8 mouse cellular contexts compared by ENCODE assay signal in the genomic region with DNA sequence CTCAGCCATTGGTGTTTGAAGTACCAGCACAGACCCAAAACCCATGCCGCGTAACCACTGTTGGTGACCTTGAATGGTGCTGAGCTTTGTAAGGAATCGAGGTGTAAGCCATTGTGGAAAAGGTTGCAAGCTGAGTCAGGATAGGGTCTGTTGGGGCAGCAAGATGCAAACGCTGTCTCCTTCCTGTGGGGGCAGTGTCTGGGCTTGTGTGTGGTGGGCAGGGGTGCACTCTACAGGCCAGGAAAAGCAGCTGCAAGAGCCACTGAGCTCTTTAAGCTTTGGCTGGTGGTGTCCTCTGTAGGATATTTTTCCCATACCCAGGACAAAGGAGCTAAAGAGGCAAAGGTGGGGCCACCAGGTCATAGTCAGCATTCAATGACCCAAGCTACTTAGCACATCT. TPM values are rescaled to one million over a fixed set of nuclear protein-coding genes. Genes with fewer than 3 reads are reported as not detected.
A peak's percentile ranks its signal among the peaks of the same experiment; 100 is the strongest.
DNase-seq lines count a peak whose midpoint lies in the region; ATAC-seq and TF ChIP-seq lines count a peak whose summit lies in the region.

No protein-coding gene starts in this region.

- no peaks in the 10 kb centered on the region for H3K27me3 ChIP-seq in limb, embryonic 11.5 days (ENCODE audit: control insufficient read depth, insufficient read depth, low read length)
- no peaks in the 10 kb centered on the region for H3K27me3 ChIP-seq in limb, embryonic 10.5 days (ENCODE audit: low read depth, poor library complexity, severe bottlenecking)
- H3K27me3 ChIP-seq in lung, postnatal 0 days (replicated peaks; ENCODE audit: insufficient read depth, low read length), result no peaks in the 10 kb centered on the region
- H3K27me3 ChIP-seq in stomach, embryonic 15.5 days (replicated peaks), result no peaks in the 10 kb centered on the region

- TF ChIP-seq CTCF in lung, postnatal 0 days (IDR thresholded peaks at IDR 0.05), result peak; percentile 100

- H3K4me1 ChIP-seq in limb, embryonic 11.5 days (ENCODE audit: control insufficient read depth, insufficient read depth, low read length), result no peaks in the 10 kb centered on the region
- H3K4me1 ChIP-seq in limb, embryonic 10.5 days, result no peaks in the 10 kb centered on the region
- H3K4me1 ChIP-seq in lung, postnatal 0 days (ENCODE audit: insufficient read depth, low read depth, low read length), result peaks cover 3% of the 10 kb centered on the region; the same call in 1 of the 2 replicates
- no peaks in the 10 kb centered on the region for H3K4me1 ChIP-seq in stomach, embryonic 15.5 days

- H3K27ac ChIP-seq in limb, embryonic 11.5 days (replicated peaks; ENCODE audit: low read depth, low read length), result no peak overlapping the region
- H3K27ac ChIP-seq in limb, embryonic 10.5 days, result no peak overlapping the region
- H3K27ac ChIP-seq in lung, postnatal 0 days (ENCODE audit: low read length), result peak overlapping the region; percentile 72
- no peak overlapping the region for H3K27ac ChIP-seq in stomach, embryonic 15.5 days

- H3K9ac ChIP-seq in limb, embryonic 11.5 days (ENCODE audit: low read length), result no peak overlapping the region
- no peak overlapping the region for H3K9ac ChIP-seq in lung, postnatal 0 days (replicated peaks; ENCODE audit: low read depth)
- no peak overlapping the region for H3K9ac ChIP-seq in stomach, embryonic 15.5 days

- DNase-seq in limb, embryonic 11.5 days (ENCODE audit: low spot score), result peak; percentile 63
- DNase-seq in limb, embryonic 10.5 days (ENCODE audit: low spot score), result no peak
- DNase-seq in adipocyte (ENCODE audit: low spot score), result peak; percentile 61
- DNase-seq in lung, postnatal 0 days (ENCODE audit: low spot score), result peak; percentile 88
- no peak for DNase-seq in gastrocnemius, adult 18-20 months (ENCODE audit: low spot score)
- no peak for DNase-seq in frontal cortex, adult 2 months (ENCODE audit: extremely low spot score in 1 of 2, low spot score in 1 of 2)

- WGBS in limb, embryonic 11.5 days, result 47% methylated on average over 4 of the region's 4 CpGs
- 52% methylated on average over 4 of the region's 4 CpGs for WGBS in limb, embryonic 10.5 days
- WGBS in lung, postnatal 0 days, result 41% methylated on average over 4 of the region's 4 CpGs
- WGBS in stomach, embryonic 15.5 days, result 52% methylated on average over 4 of the region's 4 CpGs

- no peak overlapping the region for H3K4me2 ChIP-seq in limb, embryonic 11.5 days (ENCODE audit: low read depth, severe bottlenecking)
- H3K4me2 ChIP-seq in lung, postnatal 0 days (replicated peaks; ENCODE audit: low read depth, low read length), result no peak overlapping the region
- H3K4me2 ChIP-seq in stomach, embryonic 15.5 days, result no peak overlapping the region

- TF ChIP-seq EP300 in lung, postnatal 0 days (IDR thresholded peaks at IDR 0.05), result no peak; the same call in 1 of the 2 replicates

- H3K4me3 ChIP-seq in limb, embryonic 11.5 days (ENCODE audit: low read depth, low read length), result no peak overlapping the region
- H3K4me3 ChIP-seq in limb, embryonic 10.5 days, result no peak overlapping the region
- H3K4me3 ChIP-seq in lung, postnatal 0 days (ENCODE audit: low read depth, low read length), result no peak overlapping the region
- no peak overlapping the region for H3K4me3 ChIP-seq in stomach, embryonic 15.5 days (replicated peaks)

- no peak for ATAC-seq in limb, embryonic 11.5 days (ENCODE audit: insufficient number of reproducible peaks, low FRiP score, low TSS enrichment, low read depth)
- ATAC-seq in granulocyte monocyte progenitor cell, adult 5-6 weeks (replicated peaks; ENCODE audit: poor library complexity, severe bottlenecking), result peak; percentile 66
- peak; percentile 83 for ATAC-seq in lung, postnatal 0 days
- ATAC-seq in stomach, embryonic 15.5 days (ENCODE audit: insufficient read depth, low FRiP score, low read depth), result 0 out of 2 replicates have a peak, but pooled peaks have one; percentile 54

- no peaks in the 10 kb centered on the region for H3K9me3 ChIP-seq in limb, embryonic 11.5 days (ENCODE audit: control insufficient read depth, low read length)
- no peaks in the 10 kb centered on the region for H3K9me3 ChIP-seq in limb, embryonic 10.5 days (replicated peaks)
- no peaks in the 10 kb centered on the region for H3K9me3 ChIP-seq in lung, postnatal 0 days (ENCODE audit: low read length)
- H3K9me3 ChIP-seq in stomach, embryonic 15.5 days, result no peaks in the 10 kb centered on the region

- no peaks in the 10 kb centered on the region for H3K36me3 ChIP-seq in limb, embryonic 11.5 days (ENCODE audit: control insufficient read depth, insufficient read depth, low read length)
- H3K36me3 ChIP-seq in limb, embryonic 10.5 days, result peaks cover 53% of the 10 kb centered on the region
- H3K36me3 ChIP-seq in lung, postnatal 0 days (ENCODE audit: insufficient read depth, low read length), result peaks cover 5% of the 10 kb centered on the region; the same call in 1 of the 2 replicates
- H3K36me3 ChIP-seq in stomach, embryonic 15.5 days, result peaks cover 24% of the 10 kb centered on the region

RNA-seq across cellular contexts. Expression of a gene that starts 32.0 kb away (rescaled TPM):
- polyA plus RNA-seq in limb, embryonic 11.5 days (2014; fragmentation: Nextera tagmentation; extraction: Ambion mirVana), result 0.43 and 1.1 TPM in 2 replicates
- polyA plus RNA-seq in limb, embryonic 10.5 days (2016; fragmentation: Nextera tagmentation; extraction: Ambion mirVana), result 0.97 and 1.1 TPM in 2 replicates
- total RNA-seq in granulocyte monocyte progenitor cell, adult 5-6 weeks (2014; fragmentation: Nextera tagmentation), result 0.60 TPM in 1 of 2 replicates, not detected in the other
- 2.1 and 2.4 TPM in 2 replicates for total RNA-seq in granulocyte monocyte progenitor cell, adult 5-6 weeks (2017)
- 6.0 and 7.1 TPM in 2 replicates for polyA plus RNA-seq in lung, postnatal 0 days (2015; fragmentation: Nextera tagmentation; extraction: Ambion mirVana)
- polyA plus RNA-seq in stomach, embryonic 15.5 days (2015; fragmentation: Nextera tagmentation; extraction: Ambion mirVana), result 2.2 and 2.8 TPM in 2 replicates
- total RNA-seq in gastrocnemius, adult 18-20 months (2021), result not detected
- polyA plus RNA-seq in frontal cortex, adult 2 months (2012; rRNA removed), result 0.55 and 1.0 TPM in 2 replicates

Comparison
In these comparisons a context has a peak if more than half of its experiments do, and no peak if none do; other contexts are left out.
1. DNase-seq: peak in limb, embryonic 11.5 days (single experiment), adipocyte (single experiment) and lung, postnatal 0 days (single experiment); none in limb, embryonic 10.5 days (single experiment), gastrocnemius, adult 18-20 months (single experiment) and frontal cortex, adult 2 months (0 of 2).